Mouse (Mus musculus): Measurements from ENCODE around the gene Usp30. TPM values are rescaled to one million over a fixed set of nuclear protein-coding genes. Genes with fewer than 3 reads are reported as not detected.

Gene Usp30
- polyA plus RNA-seq, 1 experiment from 2014 or later: 14.3 TPM

- no peaks in the 10 kb centered on the region for H3K9me3 ChIP-seq (replicated peaks)
- H3K27me3 ChIP-seq: no peaks in the 10 kb centered on the region
- peak overlapping the region; percentile 96 for H3K4me2 ChIP-seq
- peak overlapping the region; percentile 85 for H3K27ac ChIP-seq
- H3K4me1 ChIP-seq: peaks cover 47% of the 10 kb centered on the region
- peaks cover 13% of the 10 kb centered on the region for H3K36me3 ChIP-seq
- WGBS: under 1% methylated on average over 87 of the region's 87 CpGs
- peak; percentile 97 for ATAC-seq (replicated peaks; ENCODE audit: low FRiP score)
- H3K4me3 ChIP-seq (replicated peaks): peak overlapping the region; percentile 84
- H3K9ac ChIP-seq: peak overlapping the region; percentile 67
Observed at GRCm38 (mm10) chr5:114130698-114131520, 65.6 kb downstream of the Usp30 start.

- Histone ChIP-seq H3K4me2 (peak overlapping the region; percentile 96), H3K27me3 (no peaks in the 10 kb centered on the region), H3K4me1 (peaks cover 46% of the 10 kb centered on the region), H3K4me3 (replicated peaks) (peak overlapping the region; percentile 84), H3K9ac (peak overlapping the region; percentile 53), H3K27ac (peak overlapping the region; percentile 85), H3K9me3 (replicated peaks) (no peaks in the 10 kb centered on the region), H3K36me3 (peaks cover 16% of the 10 kb centered on the region)
- under 1% methylated on average over 15 of the region's 15 CpGs for WGBS
- no peak for ATAC-seq (replicated peaks; ENCODE audit: low FRiP score)
Observed at GRCm38 (mm10) chr5:114131521-114131840, 66.2 kb downstream of the Usp30 start.

- no peak for ATAC-seq (replicated peaks; ENCODE audit: low FRiP score)
- Histone ChIP-seq H3K4me2 (peak overlapping the region; percentile 96; the same call in 1 of the 2 replicates), H3K27ac (no peak overlapping the region), H3K4me1 (peaks cover 46% of the 10 kb centered on the region), H3K9me3 (replicated peaks) (no peaks in the 10 kb centered on the region), H3K9ac (no peak overlapping the region), H3K36me3 (peaks cover 29% of the 10 kb centered on the region), H3K27me3 (no peaks in the 10 kb centered on the region), H3K4me3 (replicated peaks) (no peak overlapping the region)
- 81% methylated on average over 6 of the region's 6 CpGs for WGBS
Observed at GRCm38 (mm10) chr5:114132841-114133240, 67.6 kb downstream of the Usp30 start.

- ATAC-seq (replicated peaks; ENCODE audit: low FRiP score): no peak
- WGBS: 73% methylated on average over 6 of the region's 6 CpGs
Observed at GRCm38 (mm10) chr5:114134091-114134534, 68.9 kb downstream of the Usp30 start.

GRCm38 (mm10) chr5:114135516-114135915 is 70.3 kb downstream of the Usp30 start:
- Histone ChIP-seq H3K36me3 (peaks cover 32% of the 10 kb centered on the region), H3K4me2 (no peak overlapping the region), H3K4me3 (replicated peaks) (no peak overlapping the region), H3K9me3 (replicated peaks) (no peaks in the 10 kb centered on the region), H3K27me3 (no peaks in the 10 kb centered on the region), H3K4me1 (peaks cover 58% of the 10 kb centered on the region), H3K9ac (no peak overlapping the region), H3K27ac (no peak overlapping the region)
- ATAC-seq (replicated peaks; ENCODE audit: low FRiP score): no peak
- WGBS: 89% methylated on average over 10 of the region's 10 CpGs

More at GRCm38 (mm10) chr5:114134091-114134534, 68.9 kb downstream of the Usp30 start:
- no peaks in the 10 kb centered on the region for H3K27me3 ChIP-seq
- H3K4me3 ChIP-seq (replicated peaks): no peak overlapping the region
- H3K4me1 ChIP-seq: peaks cover 59% of the 10 kb centered on the region
- H3K9me3 ChIP-seq (replicated peaks): no peaks in the 10 kb centered on the region
- H3K36me3 ChIP-seq: peaks cover 32% of the 10 kb centered on the region
- H3K9ac ChIP-seq: no peak overlapping the region
- no peak overlapping the region for H3K4me2 ChIP-seq
- H3K27ac ChIP-seq: no peak overlapping the region

GRCm38 (mm10) chr5:114137481-114138276 is 72.4 kb downstream of the Usp30 start:
- H3K9me3 ChIP-seq (replicated peaks): no peaks in the 10 kb centered on the region
- H3K9ac ChIP-seq: no peak overlapping the region
- no peak overlapping the region for H3K4me3 ChIP-seq (replicated peaks)
- H3K36me3 ChIP-seq: peaks cover 31% of the 10 kb centered on the region
- peaks cover 44% of the 10 kb centered on the region for H3K4me1 ChIP-seq
- ATAC-seq (replicated peaks; ENCODE audit: low FRiP score): 0 out of 2 replicates have a peak, but pooled peaks have one; percentile 22
- 73% methylated on average over 15 of the region's 15 CpGs for WGBS
- no peak overlapping the region for H3K4me2 ChIP-seq
- H3K27ac ChIP-seq: peak overlapping the region; percentile 78; the same call in 1 of the 2 replicates
- H3K27me3 ChIP-seq: no peaks in the 10 kb centered on the region

- Histone ChIP-seq H3K4me1 (peaks cover 38% of the 10 kb centered on the region), H3K9ac (no peak overlapping the region), H3K27me3 (no peaks in the 10 kb centered on the region), H3K27ac (peak overlapping the region; percentile 78), H3K36me3 (peaks cover 27% of the 10 kb centered on the region), H3K4me2 (peak overlapping the region; percentile 33), H3K9me3 (replicated peaks) (no peaks in the 10 kb centered on the region), H3K4me3 (replicated peaks) (no peak overlapping the region)
- 57% methylated on average over 21 of the region's 21 CpGs for WGBS
- no peak for ATAC-seq (replicated peaks; ENCODE audit: low FRiP score)
Observed at GRCm38 (mm10) chr5:114138277-114139164, 73.3 kb downstream of the Usp30 start.

GRCm38 (mm10) chr5:114139175-114139574 is 73.9 kb downstream of the Usp30 start:
- ATAC-seq (replicated peaks; ENCODE audit: low FRiP score): peak; percentile 66
- H3K4me3 ChIP-seq (replicated peaks): no peak overlapping the region
- 34% methylated on average over 9 of the region's 9 CpGs for WGBS
- H3K9ac ChIP-seq: no peak overlapping the region
- H3K4me1 ChIP-seq: peaks cover 33% of the 10 kb centered on the region
- peak overlapping the region; percentile 78 for H3K27ac ChIP-seq
- no peaks in the 10 kb centered on the region for H3K27me3 ChIP-seq
- peak overlapping the region; percentile 33; the same call in 1 of the 2 replicates for H3K4me2 ChIP-seq
- H3K9me3 ChIP-seq (replicated peaks): no peaks in the 10 kb centered on the region
- H3K36me3 ChIP-seq: peaks cover 27% of the 10 kb centered on the region

- no peak for ATAC-seq (replicated peaks; ENCODE audit: low FRiP score)
- Histone ChIP-seq H3K27ac (peak within 1 kb of the TSS; percentile 27; the same call in 1 of the 2 replicates), H3K27me3 (no peaks in the 10 kb centered on the region), H3K9me3 (replicated peaks) (no peaks in the 10 kb centered on the region), H3K9ac (no peak within 1 kb of the TSS), H3K4me2 (no peak within 1 kb of the TSS), H3K4me1 (peaks cover 17% of the 10 kb centered on the region), H3K4me3 (replicated peaks) (no peak within 1 kb of the TSS), H3K36me3 (no peaks in the 10 kb centered on the region)
- 37% methylated on average over 19 of the region's 19 CpGs for WGBS
Observed at GRCm38 (mm10) chr5:114146028-114146888, 81.0 kb downstream of the Usp30 start, which contains the start of gene Acacb. Acacb (plus strand) TSS chr5:114146535.

GRCm38 (mm10) chr5:114147043-114147972 is 82.0 kb downstream of the Usp30 start:
- Histone ChIP-seq H3K27me3 (no peaks in the 10 kb centered on the region), H3K4me2 (no peak overlapping the region), H3K36me3 (no peaks in the 10 kb centered on the region), H3K4me3 (replicated peaks) (no peak overlapping the region), H3K9me3 (replicated peaks) (no peaks in the 10 kb centered on the region), H3K27ac (no peak overlapping the region), H3K9ac (no peak overlapping the region), H3K4me1 (peaks cover 21% of the 10 kb centered on the region)
- ATAC-seq (replicated peaks; ENCODE audit: low FRiP score): no peak
- WGBS: 79% methylated on average over 14 of the region's 14 CpGs
